Mouse (Mus musculus) skeletal muscle tissue, adult 2 months (tissue): ENCODE data around the gene Kcnj9.

ENCODE experiments used
- DNase-seq: peaks from one replicate; pipeline ENCODE4 v3.0.0-alpha.2; 2012; ENCODE audit warnings: low read depth, low spot score

Gene Kcnj9

DNA sequence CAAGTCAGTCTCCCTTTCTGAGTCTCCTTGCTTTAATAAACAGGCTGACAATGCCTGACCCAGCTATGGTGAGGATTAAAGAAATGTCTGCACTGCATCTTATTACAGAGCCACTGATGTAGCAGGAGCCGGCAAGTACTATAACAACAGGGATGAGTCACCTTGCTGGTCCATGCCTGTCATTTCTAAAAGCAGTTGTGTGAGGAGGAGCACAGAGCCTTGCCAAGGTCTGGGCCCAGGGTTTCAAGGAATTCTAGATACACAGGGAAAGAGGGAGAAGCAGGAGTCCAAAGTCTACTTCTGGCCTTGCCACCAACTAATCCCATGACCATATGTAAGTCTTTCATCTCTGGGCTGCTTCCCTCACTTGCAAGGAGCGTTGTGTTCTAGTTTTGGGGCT, 36.2 kb downstream of the Kcnj9 start:
- no peak for DNase-seq

GRCm38 (mm10) chr1:172289617-172289946, 39.5 kb downstream of the Kcnj9 start:
- DNase-seq, result no peak

DNA sequence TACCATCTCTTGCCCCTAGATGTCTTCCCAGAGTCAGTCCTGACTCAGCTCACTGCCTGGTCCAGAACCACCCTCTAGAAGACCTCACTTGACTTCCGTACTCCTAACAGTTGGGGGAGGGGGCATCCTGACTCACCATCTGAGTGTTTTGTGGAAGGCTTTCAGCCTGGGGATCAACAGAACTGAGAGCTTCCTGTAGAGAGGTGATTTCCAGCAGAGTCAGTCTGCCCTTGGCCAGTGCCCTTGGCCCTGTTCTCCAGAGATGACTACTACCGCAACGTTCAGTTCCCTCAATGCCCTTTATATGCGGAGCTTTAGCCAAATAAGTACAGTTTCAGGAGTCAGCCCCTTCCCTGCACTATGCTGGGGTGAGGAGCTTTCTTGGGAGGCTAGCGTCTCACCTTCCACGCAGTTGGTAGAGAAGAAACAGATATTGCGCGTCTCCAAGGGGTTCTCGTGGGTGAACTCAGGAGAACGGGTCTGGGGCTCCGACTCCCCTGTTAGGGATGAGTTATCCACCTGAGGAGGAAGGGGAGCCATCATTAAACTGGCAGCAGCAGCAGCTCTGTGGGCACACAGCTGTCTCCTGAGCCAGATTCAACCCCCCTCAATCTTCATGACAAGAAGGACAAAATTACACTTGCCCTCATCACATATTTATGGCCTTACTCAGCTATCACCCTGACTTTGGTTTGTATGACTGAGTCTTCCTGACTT, 40.1 kb downstream of the Kcnj9 start:
- no peak for DNase-seq

- DNase-seq, result no peak
These were observed 42.4 kb downstream of the Kcnj9 start for GRCm38 (mm10) chr1:172286740-172287139.

DNA sequence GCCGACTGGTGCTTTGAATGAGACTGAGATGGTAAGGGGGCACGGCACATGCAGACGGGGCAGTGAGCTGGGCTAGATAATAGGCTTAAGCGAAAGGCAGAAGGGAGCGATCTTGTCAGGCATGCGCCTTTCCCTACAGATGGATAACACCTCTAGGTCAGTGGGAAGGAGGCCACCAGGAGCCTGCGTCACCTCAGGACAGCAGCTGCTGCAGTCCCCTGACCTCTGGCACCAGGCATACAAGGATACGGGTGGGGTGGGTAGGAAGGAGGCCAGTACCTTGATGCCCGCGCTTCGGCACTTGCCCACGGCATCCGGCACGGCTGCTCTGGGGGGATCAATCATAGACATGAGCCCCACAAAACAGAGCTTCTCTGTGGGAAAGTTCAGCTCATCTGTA, 44.9 kb downstream of the Kcnj9 start:
- DNase-seq, result peak; percentile 82

GRCm38 (mm10) chr1:172283073-172283472, 46.0 kb downstream of the Kcnj9 start:
- peak; percentile 66 for DNase-seq

DNA sequence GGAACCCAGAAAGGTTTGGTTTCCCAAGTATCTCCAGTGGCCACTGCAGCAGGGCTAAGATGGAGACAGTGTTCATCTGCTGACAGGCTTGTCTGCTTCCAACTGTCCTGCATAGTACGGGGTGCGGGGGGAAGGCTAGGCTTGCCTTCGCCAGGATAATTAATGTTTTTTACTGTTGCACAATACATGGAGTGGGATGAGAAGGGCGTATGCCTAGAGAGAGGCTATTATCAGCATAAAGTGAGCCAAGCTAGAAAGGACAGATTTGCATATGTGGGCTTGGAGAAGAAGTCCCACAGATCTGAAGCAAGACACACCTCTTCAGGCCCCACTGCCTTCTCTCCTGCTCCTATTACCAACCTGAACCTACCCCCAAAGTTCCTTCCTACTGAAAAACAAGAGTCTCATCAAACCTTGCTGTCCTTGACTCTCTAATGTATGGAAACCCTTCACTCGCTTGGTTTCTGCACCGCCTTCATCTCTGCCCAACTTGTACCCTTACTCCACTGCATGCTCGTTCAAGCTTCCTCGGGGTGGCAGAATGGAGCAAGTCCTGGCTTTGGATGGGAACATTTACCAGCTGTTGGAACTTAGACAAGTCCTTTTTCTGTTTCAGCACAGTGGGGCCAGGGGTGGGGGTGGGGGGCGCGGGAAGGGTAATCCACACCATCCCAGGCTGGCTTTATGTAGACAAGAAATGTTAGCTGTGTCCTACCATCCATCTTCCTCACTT, 47.4 kb downstream of the Kcnj9 start:
- no peak for DNase-seq

- DNase-seq, result no peak
These were observed 49.2 kb downstream of the Kcnj9 start for GRCm38 (mm10) chr1:172279768-172280509.

DNA sequence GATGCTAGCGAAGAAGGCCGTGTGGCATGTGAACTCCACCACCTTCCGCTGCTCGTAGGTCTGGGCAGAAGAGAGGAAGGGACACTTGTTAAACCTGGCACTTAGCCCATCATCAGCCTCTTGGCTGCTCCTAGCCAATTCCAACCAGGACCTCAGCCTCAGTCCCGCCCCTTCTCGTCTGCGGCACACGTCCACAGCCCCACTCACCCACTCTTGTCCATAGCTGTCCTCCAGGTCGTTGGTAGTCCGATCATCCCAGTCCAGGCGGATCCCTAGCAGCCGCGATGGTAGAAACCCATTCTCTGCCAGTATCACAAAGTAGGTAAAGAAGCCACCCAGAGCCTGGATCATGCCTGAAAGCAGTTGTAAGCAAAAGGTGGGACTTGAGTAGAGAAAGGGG, 50.8 kb downstream of the Kcnj9 start:
- DNase-seq, result no peak

GRCm38 (mm10) chr1:172277172-172277571, 51.9 kb downstream of the Kcnj9 start:
- no peak for DNase-seq

- DNase-seq, result no peak
These were observed 54.6 kb downstream of the Kcnj9 start for GRCm38 (mm10) chr1:172274547-172274946.

DNA sequence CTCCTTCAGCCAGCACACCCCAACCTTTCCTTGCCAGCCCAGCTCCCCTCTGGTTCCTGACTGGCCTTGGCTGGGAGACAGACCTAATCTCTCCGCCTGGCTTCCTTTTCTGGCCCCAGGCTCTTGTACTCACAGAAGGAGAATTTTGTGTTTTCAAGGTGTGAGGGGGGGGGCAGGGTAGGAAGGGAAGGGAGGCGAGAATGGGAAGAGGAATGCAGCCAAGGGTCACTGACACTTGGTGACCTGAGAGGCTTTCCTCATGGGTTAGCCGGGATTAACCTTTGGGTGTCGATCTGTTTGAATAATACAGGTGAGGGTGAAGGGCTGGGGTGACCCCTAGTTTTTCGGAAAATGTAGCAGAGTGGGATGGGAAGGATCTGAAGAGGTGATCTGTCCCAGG, 55.0 kb downstream of the Kcnj9 start:
- no peak for DNase-seq

DNA sequence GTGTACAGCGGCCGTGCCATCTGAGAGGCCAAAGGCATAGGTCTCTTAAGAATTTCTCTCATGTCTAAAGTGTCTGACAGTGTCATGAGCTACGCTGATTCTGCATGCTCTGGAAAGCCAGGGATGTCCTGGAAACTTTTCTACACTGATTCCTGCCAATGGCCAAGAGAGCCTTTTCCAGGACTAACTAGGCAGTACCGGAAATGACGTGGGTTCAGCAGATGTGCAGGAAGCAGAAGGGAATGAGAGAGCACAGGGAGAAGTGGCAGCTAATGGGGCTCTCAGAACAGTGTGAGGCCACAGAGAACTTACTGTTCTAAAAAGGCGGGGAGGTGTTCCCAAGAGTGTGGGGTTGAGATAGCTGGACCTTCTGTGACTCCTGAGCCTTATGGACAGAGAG, 55.7 kb downstream of the Kcnj9 start:
- peak; percentile 77 for DNase-seq

- DNase-seq, result no peak
These were observed 57.4 kb downstream of the Kcnj9 start for GRCm38 (mm10) chr1:172271765-172272164.

- no peak for DNase-seq
These were observed 57.9 kb downstream of the Kcnj9 start for GRCm38 (mm10) chr1:172271208-172271607.
